Mouse (Mus musculus): Measurements from ENCODE around the gene Pawr. TPM values are rescaled to one million over a fixed set of nuclear protein-coding genes. Genes with fewer than 3 reads are reported as not detected.
"Not testable (repeated sequence)": the region's sequence is repeated elsewhere in the genome, so short reads cannot be mapped to it uniquely, and the experiment has no call there.

The Pawr gene
- total RNA-seq, 4 experiments from 2014 or later: 2.7 to 4.2 (median 2.9) TPM

DNA sequence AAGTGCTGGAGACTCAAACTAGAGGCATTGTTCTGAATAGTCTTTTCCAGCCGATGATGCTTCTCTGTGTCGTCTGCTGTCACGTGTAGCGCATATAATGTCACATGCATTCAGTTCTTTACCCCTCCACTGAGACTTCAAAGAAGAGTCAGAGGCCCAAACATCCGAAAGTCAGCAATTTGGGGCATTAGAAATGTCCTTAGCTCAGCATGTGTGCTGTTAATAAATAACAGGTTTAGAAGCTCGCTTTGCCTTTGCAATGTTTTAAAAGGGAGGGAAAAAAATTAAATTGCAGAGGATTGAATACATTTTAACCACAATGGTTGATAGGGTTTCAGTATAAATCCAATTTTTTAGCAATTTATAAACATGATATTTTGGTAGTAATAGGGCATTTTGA, 18.1 kb upstream of the Pawr start:
- no peak for DNase-seq (ENCODE audit: low spot score in 2 of 2)

DNA sequence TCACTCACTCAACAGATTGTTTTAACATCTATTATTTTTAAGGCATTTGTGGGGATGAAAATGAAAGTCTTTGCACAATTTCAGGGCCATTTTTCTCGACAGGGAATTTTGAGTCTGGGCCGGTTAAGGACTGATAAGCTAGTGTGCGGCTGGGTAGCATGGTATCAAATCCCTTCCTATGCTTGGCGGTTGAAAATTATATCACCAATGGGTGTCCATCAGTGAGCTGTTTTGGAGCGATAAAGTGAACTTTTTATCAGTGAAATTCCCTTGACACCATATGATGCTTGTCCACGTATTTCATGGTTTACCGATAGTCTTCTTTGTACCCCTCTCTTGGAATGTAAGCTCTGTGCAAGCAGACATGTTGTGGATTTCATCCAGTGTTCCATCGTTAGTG, 17.5 kb upstream of the Pawr start:
- DNase-seq (ENCODE audit: low spot score in 2 of 2): no peak

DNA sequence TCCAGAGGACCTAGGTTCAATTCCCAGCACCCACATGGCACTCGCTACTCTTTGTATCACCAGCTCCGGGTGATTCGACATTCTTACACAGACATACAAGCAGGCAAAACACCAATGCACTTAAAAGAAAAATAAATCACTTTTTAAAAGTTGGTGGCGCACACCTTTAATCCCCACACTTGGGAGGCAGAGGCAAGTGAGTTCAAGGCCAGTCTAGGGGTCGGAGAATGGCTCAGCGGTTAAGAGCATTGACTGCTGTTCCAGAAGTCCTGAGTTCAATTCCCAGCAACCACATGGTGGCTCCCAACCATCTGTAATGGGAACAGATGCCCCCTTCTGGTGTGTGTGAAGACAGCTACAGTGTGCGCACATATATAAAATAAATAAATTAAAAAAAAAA, 16.7 kb upstream of the Pawr start:
- DNase-seq (ENCODE audit: low spot score in 2 of 2): no peak

DNA sequence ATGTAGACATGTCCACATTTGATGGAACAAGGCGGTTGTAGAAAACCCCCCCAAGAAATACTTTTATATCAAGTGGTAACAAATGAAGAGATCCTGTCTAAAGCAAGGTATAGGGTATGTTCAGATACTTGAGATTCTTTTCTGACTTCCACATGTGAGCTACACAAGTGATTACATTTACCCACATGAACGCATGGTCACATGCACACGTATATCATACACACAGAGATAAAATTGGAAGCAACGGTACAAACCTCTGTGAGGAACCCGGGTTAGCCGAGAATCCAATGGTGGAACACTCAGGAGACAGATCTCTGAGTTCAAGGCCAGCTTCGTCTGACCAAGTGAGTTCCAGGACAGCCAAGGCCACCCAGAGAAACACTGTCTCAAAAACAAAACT, 3.6 kb upstream of the Pawr start:
- DNase-seq (ENCODE audit: low spot score in 2 of 2): no peak

DNA sequence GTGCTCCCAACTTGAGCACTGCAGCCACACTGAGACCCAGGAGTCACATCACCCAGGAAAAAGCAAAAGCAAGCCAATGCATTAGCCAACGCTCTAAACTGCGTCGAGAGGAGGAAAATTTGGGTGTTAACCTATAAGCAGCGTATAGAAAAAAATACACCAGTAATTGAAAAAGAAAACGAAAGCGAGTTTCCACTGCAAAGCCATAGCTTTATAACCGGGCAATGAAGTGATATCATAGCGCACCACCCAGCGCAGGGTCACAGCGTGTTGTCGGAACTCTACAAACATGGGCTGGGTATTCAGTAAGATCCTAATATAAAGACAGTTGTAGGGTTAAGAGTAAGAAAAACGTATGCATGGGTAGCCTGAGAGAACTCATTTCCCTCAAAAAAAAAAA, 2.9 kb upstream of the Pawr start:
- DNase-seq (ENCODE audit: low spot score in 2 of 2): no peak

DNA sequence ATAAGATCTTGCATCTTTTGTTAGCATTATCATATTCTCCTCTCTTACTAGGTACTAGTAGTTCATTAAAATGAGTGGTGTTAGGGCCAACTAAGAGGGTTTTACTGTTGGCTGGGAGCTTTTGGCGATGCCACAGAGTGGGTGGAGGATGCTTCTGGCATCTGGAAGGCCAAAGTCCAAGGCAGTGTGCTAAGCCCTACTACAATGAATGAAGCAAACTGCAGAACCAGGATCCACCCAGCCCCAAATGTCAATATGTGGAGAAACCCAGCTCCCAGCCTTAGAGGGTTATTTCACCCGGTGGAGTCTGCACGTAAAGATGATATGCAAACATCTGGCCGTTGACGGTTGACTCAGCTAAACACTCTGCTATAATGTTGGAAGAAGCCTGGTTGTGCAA, 2.1 kb upstream of the Pawr start:
- no peak for DNase-seq (ENCODE audit: low spot score in 2 of 2)

DNA sequence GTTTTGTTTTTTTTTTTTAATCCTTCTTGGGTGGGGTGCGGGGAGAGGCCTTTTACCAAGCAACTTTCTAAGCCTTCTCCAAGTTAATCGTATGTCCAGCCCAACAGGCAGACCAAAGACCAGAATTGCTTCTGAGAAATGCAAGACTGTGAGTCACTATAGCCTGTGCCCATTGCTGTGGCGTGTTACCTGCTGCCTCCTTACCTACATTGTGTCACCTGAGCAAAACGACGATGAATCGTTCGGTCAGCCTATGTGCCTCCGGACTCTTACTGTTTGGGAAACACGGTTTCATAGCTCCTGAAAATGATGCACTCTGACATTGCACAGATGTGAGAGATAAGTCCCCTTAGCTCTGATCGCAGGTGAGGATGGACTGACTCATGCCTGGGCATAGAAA, 957 bp upstream of the Pawr start:
- no peak for DNase-seq (ENCODE audit: low spot score in 2 of 2)

DNA sequence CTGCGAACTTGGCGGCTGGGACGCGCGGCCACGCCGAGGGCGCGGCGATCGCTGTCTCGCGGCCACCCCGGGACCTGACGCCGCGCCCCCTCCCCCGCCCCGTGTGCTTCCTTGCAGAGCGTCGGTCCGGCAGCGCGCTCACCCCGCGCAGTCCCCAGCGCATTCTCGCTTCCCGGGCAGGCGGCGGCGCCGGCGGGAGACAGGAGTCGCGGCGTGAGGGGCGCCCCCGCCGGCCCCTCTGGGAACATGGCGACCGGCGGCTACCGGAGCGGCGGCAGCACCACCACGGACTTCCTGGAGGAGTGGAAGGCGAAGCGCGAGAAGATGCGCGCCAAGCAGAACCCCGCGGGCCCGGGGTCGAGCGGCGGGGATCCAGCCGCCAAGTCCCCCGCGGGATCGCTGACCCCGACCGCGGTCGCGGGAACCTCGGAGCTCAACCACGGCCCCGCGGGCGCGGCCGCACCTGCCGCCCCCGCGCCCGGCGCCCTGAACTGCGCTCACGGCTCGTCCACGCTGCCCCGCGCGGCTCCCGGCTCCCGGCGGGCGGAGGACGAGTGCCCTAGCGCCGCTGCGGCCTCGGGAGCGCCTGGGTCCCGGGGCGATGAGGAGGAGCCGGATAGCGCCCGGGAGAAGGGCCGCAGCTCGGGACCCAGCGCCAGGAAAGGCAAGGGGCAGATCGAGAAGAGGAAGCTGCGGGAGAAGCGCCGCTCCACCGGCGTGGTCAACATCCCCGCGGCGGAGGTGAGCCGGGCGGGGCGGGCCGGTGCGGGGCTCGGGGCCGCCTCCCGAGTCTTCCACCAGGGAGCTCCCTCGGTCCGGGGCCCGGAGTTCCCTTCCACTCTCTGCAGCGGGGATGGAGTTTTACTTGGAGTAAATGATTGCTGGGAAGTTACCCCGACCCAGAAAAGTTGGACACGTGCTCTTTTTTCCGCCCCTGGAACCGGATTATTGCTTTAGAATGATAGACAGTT, 935 bp downstream of the Pawr start:
- no peak for DNase-seq (ENCODE audit: low spot score in 2 of 2)

DNA sequence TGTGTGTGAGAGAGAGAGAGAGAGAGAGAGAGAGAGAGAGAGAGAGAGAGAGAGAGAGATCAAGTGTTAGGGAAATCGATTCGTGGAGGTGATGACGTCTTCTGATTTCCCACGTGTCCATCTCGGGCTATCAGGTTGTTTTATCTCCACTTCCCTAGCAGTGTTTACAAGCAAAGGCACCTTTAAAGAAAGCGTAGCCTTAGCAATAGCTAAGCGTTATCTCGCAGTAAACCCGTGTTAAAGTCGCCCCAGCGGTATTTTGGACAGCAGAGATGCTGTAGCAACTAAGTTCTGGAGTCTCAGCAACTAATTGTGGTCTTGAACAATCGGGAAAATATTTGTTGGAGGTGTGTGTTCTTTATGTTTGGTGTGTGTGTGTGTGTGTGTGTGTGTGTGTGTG, 1.7 kb downstream of the Pawr start:
- no peak for DNase-seq (ENCODE audit: low spot score in 2 of 2)

DNA sequence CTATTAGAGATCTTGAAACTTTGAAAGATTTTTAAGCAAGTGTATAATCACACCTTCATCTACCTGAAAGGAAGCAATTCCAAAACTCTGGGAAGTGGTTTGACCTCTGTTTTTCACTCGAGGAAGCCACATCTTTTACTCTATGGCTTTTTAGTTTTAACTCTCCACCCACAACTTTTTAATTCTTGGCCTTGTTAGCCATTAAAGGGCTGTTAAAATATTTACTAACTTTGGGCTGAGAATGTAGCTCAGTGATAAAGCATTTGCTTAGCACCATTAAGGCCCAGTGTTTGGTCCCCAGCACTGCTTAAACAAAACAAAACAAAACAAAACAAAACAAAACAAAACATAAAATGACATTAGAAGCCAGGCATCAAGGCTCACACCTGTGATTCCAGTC, 2.2 kb downstream of the Pawr start:
- no peak for DNase-seq (ENCODE audit: low spot score in 2 of 2)

DNA sequence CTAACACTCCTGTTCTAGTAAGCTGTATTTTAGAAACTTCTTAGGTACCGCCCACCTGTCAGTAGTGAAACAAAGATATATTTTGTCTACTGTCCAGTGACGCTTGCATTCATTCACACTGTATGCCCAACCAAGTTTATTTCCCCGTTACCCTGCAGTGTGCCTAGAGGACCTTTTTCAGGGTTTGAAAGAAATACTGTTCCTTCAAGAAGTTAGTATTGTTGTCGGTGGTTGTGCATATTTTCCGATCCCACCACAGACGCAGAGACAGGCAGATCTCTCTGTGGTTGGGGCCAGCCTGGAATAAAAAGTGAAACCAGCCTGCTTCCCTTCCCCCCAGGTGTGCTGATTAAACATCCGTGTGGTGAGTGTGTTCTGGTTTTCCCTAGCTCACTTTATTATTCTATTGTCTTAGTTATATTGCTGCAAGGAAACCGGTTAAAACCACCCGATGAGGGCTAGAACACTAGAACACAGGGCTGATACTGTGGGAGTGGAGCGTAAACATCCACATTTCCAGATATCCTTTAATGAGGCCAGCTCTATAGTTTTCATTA, 3.9 kb downstream of the Pawr start:
- DNase-seq (ENCODE audit: low spot score in 2 of 2): no peak

DNA sequence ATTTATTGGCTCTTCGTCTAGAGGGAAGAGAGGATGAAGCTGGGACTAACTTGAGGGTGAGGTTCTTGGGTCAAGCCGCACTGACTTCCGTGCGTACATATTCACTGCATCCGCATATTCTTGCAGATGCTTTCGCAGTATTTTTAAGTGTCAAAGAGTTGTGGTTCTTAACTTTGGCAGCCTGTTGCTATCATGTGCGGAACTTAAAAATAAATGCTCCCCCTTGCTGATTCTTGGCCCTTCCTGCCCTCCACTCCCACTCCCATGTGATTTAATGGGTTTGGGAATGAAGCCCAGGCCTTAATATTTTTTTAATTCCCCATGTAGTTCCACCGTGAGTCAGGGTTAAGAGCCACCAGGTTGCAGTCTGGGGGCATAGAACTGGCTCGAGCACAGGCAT, 4.7 kb downstream of the Pawr start:
- no peak for DNase-seq (ENCODE audit: low spot score in 2 of 2)

DNA sequence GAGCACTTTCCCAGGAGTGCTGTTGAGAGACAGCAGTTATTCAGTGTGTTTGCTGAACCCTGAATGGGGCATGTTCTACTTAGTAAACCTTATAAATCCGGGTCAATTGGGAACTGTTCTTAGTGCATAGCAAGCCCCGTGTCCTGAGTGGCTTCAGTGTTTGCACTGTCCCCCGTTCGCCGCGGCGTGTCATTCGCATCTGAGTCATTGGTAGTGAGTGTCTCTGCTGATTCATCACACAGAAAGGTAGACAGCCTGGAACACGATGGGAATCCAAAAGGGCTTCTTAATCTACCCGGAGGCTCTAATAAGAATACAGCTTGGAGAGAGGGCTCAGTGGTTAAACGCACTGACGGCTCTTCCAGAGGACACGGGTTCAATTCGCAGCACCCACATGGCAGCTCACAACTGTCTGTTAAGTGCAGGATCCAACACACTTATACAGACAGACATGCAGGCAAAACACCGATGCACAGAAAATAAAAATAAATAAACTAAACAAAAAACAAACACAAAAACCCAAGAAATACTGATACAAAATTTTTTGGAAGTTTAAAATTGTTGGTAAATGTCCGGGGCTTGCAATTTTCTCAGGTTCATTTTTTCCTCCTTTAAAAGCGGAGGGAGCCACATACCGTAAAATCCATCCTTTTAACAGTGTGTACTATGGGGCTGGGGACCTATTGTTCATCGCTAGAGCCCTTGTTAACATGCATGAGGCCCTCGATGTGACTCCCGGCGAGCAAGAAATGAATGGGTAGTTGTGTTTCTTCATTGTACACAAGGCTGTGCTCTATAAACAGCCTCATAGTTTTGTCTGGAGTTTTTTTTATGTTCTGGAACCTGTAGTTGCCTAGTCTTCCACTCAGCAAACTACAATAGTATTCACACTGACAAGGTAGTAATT, 6.4 kb downstream of the Pawr start:
- DNase-seq (ENCODE audit: low spot score in 2 of 2): no peak

DNA sequence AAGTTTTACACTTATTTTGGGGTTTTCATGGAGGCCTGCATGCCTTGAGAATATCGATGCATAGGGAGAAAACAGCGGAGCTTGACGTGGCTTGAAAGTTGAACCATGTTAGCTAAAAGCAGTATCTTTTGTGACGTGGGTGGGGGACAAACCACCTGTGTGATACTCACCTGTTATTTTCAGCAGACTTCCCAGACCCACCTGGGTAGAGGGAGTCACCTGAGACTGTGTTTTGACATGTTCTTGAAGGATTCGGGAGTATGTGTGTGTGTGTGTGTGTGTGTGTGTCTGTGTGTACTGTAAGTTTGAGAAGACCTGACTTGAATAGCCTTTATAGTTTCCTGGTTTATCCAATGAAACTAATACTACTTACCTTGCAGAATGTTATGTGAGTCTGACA, 7.2 kb downstream of the Pawr start:
- DNase-seq (ENCODE audit: low spot score in 2 of 2): no peak

DNA sequence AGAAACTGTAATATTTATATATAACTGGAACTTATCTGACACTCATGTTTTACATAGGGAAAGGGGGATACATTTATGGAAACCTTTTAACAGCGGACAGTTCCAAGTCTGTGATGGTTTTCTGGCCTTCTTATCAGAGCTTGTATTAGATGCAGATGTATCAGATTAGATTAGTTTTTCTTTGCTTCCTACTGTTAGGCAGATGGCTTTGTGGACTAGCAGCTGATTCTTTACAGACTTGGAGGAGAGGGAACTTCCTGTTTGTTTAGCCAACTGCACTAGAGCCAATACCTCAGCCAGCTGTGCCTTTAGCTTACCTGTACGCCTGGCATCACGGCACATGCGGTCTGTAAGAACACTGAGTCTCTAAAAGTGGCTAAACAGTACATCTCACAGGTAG, 8.0 kb downstream of the Pawr start:
- no peak for DNase-seq (ENCODE audit: low spot score in 2 of 2)

DNA sequence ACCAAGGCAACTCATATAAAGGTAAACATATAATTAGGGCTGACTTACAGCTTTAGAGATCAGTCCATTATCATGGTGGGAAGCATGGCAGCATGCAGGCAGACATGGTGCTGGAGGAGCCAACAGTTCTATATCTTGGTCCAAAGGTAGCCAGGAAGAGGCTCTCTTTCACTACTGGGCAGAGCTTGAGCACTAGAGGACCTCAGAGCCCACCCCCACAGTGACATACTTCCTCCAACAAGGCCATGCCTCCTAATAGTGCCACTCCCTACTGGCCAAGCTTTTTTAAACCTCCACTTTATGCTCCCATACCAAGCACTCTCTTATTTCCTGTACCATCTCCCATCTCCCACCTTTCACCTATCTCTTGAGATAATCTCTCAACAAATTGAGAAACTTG, 11.8 kb downstream of the Pawr start:
- no peak for DNase-seq (ENCODE audit: low spot score in 2 of 2)

DNA sequence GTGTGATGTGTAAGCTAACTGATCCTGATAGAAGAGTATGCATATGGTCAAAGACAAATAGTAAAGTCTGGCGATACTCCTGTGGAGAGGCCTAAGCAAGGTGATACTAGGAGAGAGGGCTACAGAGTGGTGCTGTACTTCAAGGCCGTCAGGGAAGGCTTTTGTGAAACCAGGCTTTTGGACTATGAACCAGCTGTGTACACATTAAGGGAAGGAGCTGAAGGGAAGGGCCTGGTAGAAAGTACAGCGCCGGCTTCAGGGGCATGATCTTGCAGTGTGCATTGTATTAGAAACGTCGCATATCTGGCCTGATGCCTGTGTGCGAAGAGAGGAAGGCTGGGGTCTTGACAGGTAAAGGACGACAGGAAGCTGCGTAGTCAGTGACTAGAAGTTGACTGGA, 13.2 kb downstream of the Pawr start:
- no peak for DNase-seq (ENCODE audit: low spot score in 2 of 2)

DNA sequence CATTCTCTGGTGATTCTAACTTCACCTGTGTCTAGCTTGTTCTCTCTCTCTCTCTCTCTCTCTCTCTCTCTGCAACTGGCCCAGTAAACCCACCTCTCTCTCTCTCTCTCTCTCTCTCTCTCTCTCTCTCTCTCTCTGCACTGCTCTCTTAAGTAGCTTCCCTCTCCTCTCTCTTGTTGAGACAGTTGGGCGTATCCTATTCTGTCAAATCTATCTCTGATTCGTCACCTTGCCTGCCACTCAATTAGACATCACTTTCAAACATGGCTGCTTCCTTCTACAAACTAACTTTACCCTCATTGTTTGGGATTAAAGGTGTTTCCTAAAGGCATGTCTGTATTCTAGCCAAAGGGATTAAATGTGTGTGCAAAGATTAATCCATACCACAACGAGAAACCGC, 14.4 kb downstream of the Pawr start:
- not testable (repeated sequence) for DNase-seq (ENCODE audit: low spot score in 2 of 2)

DNA sequence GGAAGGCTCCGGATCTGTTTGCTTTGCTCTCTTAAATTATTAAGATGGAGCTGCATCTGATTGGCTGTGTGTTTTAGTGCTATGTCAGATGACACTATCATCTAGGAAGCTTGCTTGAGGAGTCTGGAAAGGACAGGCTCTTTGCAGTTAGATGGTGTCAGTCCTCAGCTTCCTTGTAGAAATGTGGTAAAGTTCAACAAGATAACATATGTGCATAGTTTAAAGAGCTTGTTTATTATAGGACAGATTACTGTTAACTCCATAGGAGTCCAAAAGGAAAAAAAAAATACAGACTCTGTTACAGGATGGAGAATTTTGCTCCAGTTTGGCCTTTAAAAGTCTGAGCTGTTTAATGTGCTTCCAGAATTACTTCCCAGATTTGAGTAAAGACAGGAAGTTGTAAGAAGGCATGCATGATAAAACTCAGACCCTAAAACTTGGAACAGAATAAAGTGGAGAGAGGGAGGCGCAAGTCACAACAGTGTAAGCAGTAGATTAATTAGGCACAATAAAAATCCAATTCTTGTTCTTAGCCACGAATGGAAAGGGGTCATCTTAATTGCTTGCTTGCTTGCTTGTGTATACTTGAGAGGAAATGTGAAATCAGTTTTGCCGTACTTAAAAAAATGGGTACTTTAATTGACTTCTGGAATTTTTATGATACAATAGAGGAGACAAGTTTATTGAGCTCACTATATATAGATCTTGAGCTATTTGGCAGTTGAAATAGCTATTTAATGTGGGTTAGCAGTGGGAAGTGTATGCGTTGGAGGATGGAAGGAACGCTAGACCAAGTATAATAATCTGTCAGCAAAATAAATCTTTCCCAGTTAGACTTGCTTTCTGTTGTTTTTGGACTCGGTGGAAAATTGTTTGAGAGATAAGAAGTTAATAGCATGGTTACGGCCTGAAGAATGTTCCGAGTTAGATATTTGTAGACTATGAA, 18.5 kb downstream of the Pawr start:
- no peak for DNase-seq (ENCODE audit: low spot score in 2 of 2)

DNA sequence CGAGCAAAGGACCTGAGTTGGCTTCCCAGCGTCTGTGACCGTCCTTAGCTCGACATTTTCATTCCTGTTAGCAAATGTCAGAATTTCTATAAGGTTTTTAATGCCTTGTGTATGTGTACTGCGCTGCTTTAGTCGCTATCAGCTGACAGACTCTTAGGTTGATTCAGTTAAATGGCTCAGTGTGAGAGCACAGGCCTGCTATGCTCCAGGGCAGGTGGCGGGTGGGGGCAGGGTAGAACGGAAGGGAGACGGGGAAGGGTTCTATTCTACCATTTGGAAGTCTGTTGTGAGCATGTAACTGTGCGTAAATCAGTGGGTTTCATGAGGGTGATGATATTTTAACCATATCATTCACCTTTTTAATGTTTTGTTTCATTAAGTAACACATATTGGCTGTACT, 21.0 kb downstream of the Pawr start:
- no peak for DNase-seq (ENCODE audit: low spot score in 2 of 2)

Data from layer of hippocampus, adult 8-10 months (tissue).